In the genomic region with DNA sequence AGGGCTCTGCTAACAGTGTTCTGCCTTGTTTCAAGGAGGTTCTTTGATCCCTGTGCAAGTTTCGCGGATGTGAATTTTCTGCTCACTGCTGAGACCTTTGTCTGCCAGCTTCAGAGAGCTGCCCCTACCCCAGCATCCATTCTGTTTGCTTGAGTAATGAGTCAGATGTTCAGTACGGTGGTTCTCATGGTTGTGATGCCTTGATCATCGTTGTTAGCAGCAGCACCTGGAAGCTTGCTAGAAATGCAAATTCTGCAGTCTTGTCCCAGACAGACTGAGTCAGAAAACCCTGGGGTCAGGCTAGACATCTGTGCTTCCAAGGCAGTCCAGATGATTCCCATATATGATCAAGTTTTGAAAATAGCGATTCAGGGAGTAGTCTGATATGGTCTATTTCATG, we compare ENCODE assay signal across 26 mouse cellular contexts.
DNase-seq lines count a peak whose midpoint lies in the region; ATAC-seq and TF ChIP-seq lines count a peak whose summit lies in the region.
"Had no signal": no experiment of that assay in that cellular context is flagged by ENCODE, and none has a peak within 500 bp of the region (broad histone marks: within the 10 kb centered on the region; RNA-seq: fewer than 3 reads in every experiment).

No protein-coding gene starts in this region.

- no peaks in the 10 kb centered on the region for H3K9me3 ChIP-seq in heart, embryonic 12.5 days (replicated peaks)
- no peaks in the 10 kb centered on the region for H3K9me3 ChIP-seq in midbrain, postnatal 0 days (ENCODE audit: low read length)
- H3K9me3 ChIP-seq: embryonic facial prominence, embryonic 13.5 days; forebrain, embryonic 10.5 days; forebrain, embryonic 12.5 days; G1E had no signal

- H3K4me1 ChIP-seq in heart, embryonic 12.5 days (replicated peaks), result 0 out of 2 replicates have a peak, but pooled peaks cover 2% of the 10 kb centered on the region
- no peaks in the 10 kb centered on the region for H3K4me1 ChIP-seq in midbrain, postnatal 0 days (ENCODE audit: insufficient read depth, low read length)
- H3K4me1 ChIP-seq: forebrain, embryonic 12.5 days had no signal

- TF ChIP-seq CTCF in midbrain, postnatal 0 days (IDR thresholded peaks at IDR 0.05), result no peak

- H3K9ac ChIP-seq in heart, embryonic 12.5 days, result no peak overlapping the region
- H3K9ac ChIP-seq in midbrain, postnatal 0 days (replicated peaks; ENCODE audit: low read length, poor library complexity, severe bottlenecking), result no peak overlapping the region
- H3K9ac ChIP-seq: embryonic facial prominence, embryonic 13.5 days; forebrain, embryonic 12.5 days had no signal

- ATAC-seq in heart, embryonic 12.5 days (ENCODE audit: insufficient number of reproducible peaks, low FRiP score), result no peak
- ATAC-seq in midbrain, postnatal 0 days (ENCODE audit: low FRiP score), result no peak
- ATAC-seq: activated CD4-positive, CD25-positive, alpha-beta regulatory T cell, adult 4 months; forebrain, embryonic 14.5 days; forebrain, embryonic 16.5 days; Patski had no signal

- no peak overlapping the region for H3K4me2 ChIP-seq in heart, embryonic 12.5 days
- no peak overlapping the region for H3K4me2 ChIP-seq in midbrain, postnatal 0 days (ENCODE audit: low read depth, low read length, poor library complexity, severe bottlenecking)
- H3K4me2 ChIP-seq: embryonic facial prominence, embryonic 13.5 days; forebrain, embryonic 12.5 days had no signal

- DNase-seq in heart, adult 11 months, result peak; percentile 77
- peak; percentile 43 for DNase-seq in A20 (ENCODE audit: low read depth, low spot score)
- peak; percentile 12 for DNase-seq in brain, adult 2 months (ENCODE audit: low read depth, low spot score)
- DNase-seq in ovary, postnatal 10 days (ENCODE audit: low spot score), result no peak
- no peak for DNase-seq in midbrain, postnatal 0 days (ENCODE audit: low spot score)
- DNase-seq in gastrocnemius, adult 18-20 months (ENCODE audit: low spot score), result no peak
- DNase-seq: adrenal gland, adult 8-10 months; adrenal gland, postnatal 14 days; adrenal gland, postnatal 36 days; cerebellum, adult 11 months; cerebellum, adult 18-20 months; cerebellum, adult 8-10 months; cerebellum, adult 9-11 months; cerebellum, postnatal 14 days; cerebellum, postnatal 36 days; embryo, embryonic 11 days had no signal

- no peak overlapping the region for H3K27ac ChIP-seq in heart, embryonic 12.5 days (ENCODE audit: poor library complexity, severe bottlenecking)
- H3K27ac ChIP-seq in midbrain, postnatal 0 days (ENCODE audit: low read depth, low read length), result no peak overlapping the region
- H3K27ac ChIP-seq: embryonic facial prominence, embryonic 13.5 days; forebrain, embryonic 10.5 days; forebrain, embryonic 12.5 days had no signal

- 87% methylated on average over 5 of the region's 5 CpGs for WGBS in heart, embryonic 12.5 days
- WGBS in midbrain, postnatal 0 days, result 64% methylated on average over 5 of the region's 5 CpGs

- no peaks in the 10 kb centered on the region for H3K27me3 ChIP-seq in heart, embryonic 12.5 days (replicated peaks)
- H3K27me3 ChIP-seq in midbrain, postnatal 0 days (ENCODE audit: insufficient read depth, low read length), result no peaks in the 10 kb centered on the region
- H3K27me3 ChIP-seq: embryonic facial prominence, embryonic 13.5 days; forebrain, embryonic 12.5 days; Patski had no signal

- H3K4me3 ChIP-seq in heart, embryonic 12.5 days, result no peak overlapping the region
- no peak overlapping the region for H3K4me3 ChIP-seq in midbrain, postnatal 0 days (ENCODE audit: low read depth, low read length)
- H3K4me3 ChIP-seq: embryonic facial prominence, embryonic 13.5 days; erythroblast, embryonic 14.5 days; forebrain, embryonic 10.5 days; forebrain, embryonic 12.5 days had no signal

- no peaks in the 10 kb centered on the region for H3K36me3 ChIP-seq in heart, embryonic 12.5 days
- H3K36me3 ChIP-seq in midbrain, postnatal 0 days (ENCODE audit: insufficient read depth, low read length), result no peaks in the 10 kb centered on the region
- H3K36me3 ChIP-seq: embryonic facial prominence, embryonic 13.5 days; forebrain, embryonic 10.5 days; forebrain, embryonic 12.5 days; G1E had no signal

Comparison
In these comparisons a context has a peak if more than half of its experiments do, and no peak if none do; other contexts are left out.
1. DNase-seq: peak in heart, adult 11 months (single experiment), A20 (single experiment) and brain, adult 2 months (single experiment); none in ovary, postnatal 10 days (single experiment), midbrain, postnatal 0 days (single experiment) and gastrocnemius, adult 18-20 months (single experiment).